In genomic region chr14:25693888-25694568, GRCm38 (mm10) we compare ENCODE assay signal across 8 mouse cellular contexts. TPM values are rescaled to one million over a fixed set of nuclear protein-coding genes. Genes with fewer than 3 reads are reported as not detected.
DNase-seq lines count a peak whose midpoint lies in the region; ATAC-seq lines count a peak whose summit lies in the region.

Ppif (plus strand) TSS chr14:25694154.

- H3K27ac ChIP-seq in forebrain, embryonic 11.5 days (ENCODE audit: low read depth, low read length), result peak within 1 kb of the TSS; percentile 41; the same call in 1 of the 2 replicates
- H3K27ac ChIP-seq in heart, embryonic 16.5 days (ENCODE audit: low read length), result peak within 1 kb of the TSS; percentile 86
- H3K27ac ChIP-seq in liver, embryonic 15.5 days (replicated peaks), result 0 out of 2 replicates have a peak within 1 kb of the TSS, but pooled peaks have one; percentile 51
- no peak within 1 kb of the TSS for H3K27ac ChIP-seq in neural tube, embryonic 12.5 days

- peak; percentile 92 for ATAC-seq in forebrain, embryonic 11.5 days (replicated peaks; ENCODE audit: low FRiP score)
- peak; percentile 92 for ATAC-seq in heart, embryonic 16.5 days (replicated peaks; ENCODE audit: extremely low read depth, insufficient read depth, low FRiP score)
- peak; percentile 88 for ATAC-seq in liver, embryonic 15.5 days (ENCODE audit: insufficient read depth)
- peak; percentile 89 for ATAC-seq in neural tube, embryonic 12.5 days (ENCODE audit: low FRiP score, low read depth)

- no peaks in the 10 kb centered on the region for H3K9me3 ChIP-seq in forebrain, embryonic 11.5 days (ENCODE audit: control insufficient read depth, low read length)
- no peaks in the 10 kb centered on the region for H3K9me3 ChIP-seq in heart, embryonic 16.5 days (replicated peaks; ENCODE audit: control insufficient read depth, low read length)
- no peaks in the 10 kb centered on the region for H3K9me3 ChIP-seq in liver, embryonic 15.5 days (replicated peaks)
- no peaks in the 10 kb centered on the region for H3K9me3 ChIP-seq in neural tube, embryonic 12.5 days

- H3K9ac ChIP-seq in forebrain, embryonic 11.5 days (ENCODE audit: low read length), result peak within 1 kb of the TSS; percentile 79
- H3K9ac ChIP-seq in heart, embryonic 16.5 days (ENCODE audit: low read length), result peak within 1 kb of the TSS; percentile 94
- H3K9ac ChIP-seq in liver, embryonic 15.5 days, result peak within 1 kb of the TSS; percentile 74
- peak within 1 kb of the TSS; percentile 80 for H3K9ac ChIP-seq in neural tube, embryonic 12.5 days

- peak within 1 kb of the TSS; percentile 88 for H3K4me3 ChIP-seq in forebrain, embryonic 11.5 days (ENCODE audit: low read depth, low read length)
- H3K4me3 ChIP-seq in heart, embryonic 16.5 days (ENCODE audit: low read length), result peak within 1 kb of the TSS; percentile 89
- H3K4me3 ChIP-seq in liver, embryonic 15.5 days (replicated peaks), result peak within 1 kb of the TSS; percentile 83
- peak within 1 kb of the TSS; percentile 85 for H3K4me3 ChIP-seq in neural tube, embryonic 12.5 days

- no peaks in the 10 kb centered on the region for H3K27me3 ChIP-seq in forebrain, embryonic 11.5 days (ENCODE audit: control insufficient read depth, insufficient read depth, low read length)
- H3K27me3 ChIP-seq in heart, embryonic 16.5 days (ENCODE audit: control insufficient read depth, insufficient read depth, low read length), result no peaks in the 10 kb centered on the region
- H3K27me3 ChIP-seq in liver, embryonic 15.5 days, result no peaks in the 10 kb centered on the region
- no peaks in the 10 kb centered on the region for H3K27me3 ChIP-seq in neural tube, embryonic 12.5 days (replicated peaks)

- peak within 1 kb of the TSS; percentile 97 for H3K4me2 ChIP-seq in forebrain, embryonic 11.5 days (ENCODE audit: low read depth, low read length, severe bottlenecking)
- peak within 1 kb of the TSS; percentile 79 for H3K4me2 ChIP-seq in heart, embryonic 16.5 days (ENCODE audit: low read depth, low read length)
- peak within 1 kb of the TSS; percentile 98 for H3K4me2 ChIP-seq in liver, embryonic 15.5 days
- peak within 1 kb of the TSS; percentile 78 for H3K4me2 ChIP-seq in neural tube, embryonic 12.5 days (replicated peaks)

- WGBS in forebrain, embryonic 11.5 days, result under 1% methylated on average over 70 of the region's 70 CpGs
- under 1% methylated on average over 70 of the region's 70 CpGs for WGBS in heart, embryonic 16.5 days
- under 1% methylated on average over 70 of the region's 70 CpGs for WGBS in liver, embryonic 15.5 days (ENCODE audit: insufficient replicate concordance)
- WGBS in neural tube, embryonic 12.5 days, result under 1% methylated on average over 70 of the region's 70 CpGs

- peaks cover 5% of the 10 kb centered on the region for H3K4me1 ChIP-seq in forebrain, embryonic 11.5 days (replicated peaks; ENCODE audit: control insufficient read depth, insufficient read depth, low read length)
- H3K4me1 ChIP-seq in heart, embryonic 16.5 days (ENCODE audit: control insufficient read depth, insufficient read depth, low read length), result peaks cover 26% of the 10 kb centered on the region
- H3K4me1 ChIP-seq in liver, embryonic 15.5 days (replicated peaks), result peaks cover 30% of the 10 kb centered on the region
- H3K4me1 ChIP-seq in neural tube, embryonic 12.5 days, result peaks cover 20% of the 10 kb centered on the region

- no peaks in the 10 kb centered on the region; the same call in 1 of the 2 replicates for H3K36me3 ChIP-seq in forebrain, embryonic 11.5 days (ENCODE audit: control insufficient read depth, insufficient read depth, low read length)
- peaks cover 27% of the 10 kb centered on the region for H3K36me3 ChIP-seq in heart, embryonic 16.5 days (ENCODE audit: control insufficient read depth, insufficient read depth)
- H3K36me3 ChIP-seq in liver, embryonic 15.5 days (replicated peaks), result peaks cover 15% of the 10 kb centered on the region
- peaks cover 26% of the 10 kb centered on the region for H3K36me3 ChIP-seq in neural tube, embryonic 12.5 days

- peak; percentile 99 for DNase-seq in CD8-positive naive resting alpha-beta T cell, adult 2 months (ENCODE audit: low read depth in 2 of 2, low spot score in 2 of 2)
- peak; percentile 86 for DNase-seq in c-Kit-positive CD71-negative TER-119-negative erythroid progenitor cells, embryonic 14.5 days (ENCODE audit: low read depth)
- peak; percentile 99 for DNase-seq in forebrain, embryonic 11.5 days (ENCODE audit: low spot score)
- DNase-seq in kidney, postnatal 36 days, result peak; percentile 95 to 98
- peak; percentile 83 for DNase-seq in telencephalon, adult 2 months (ENCODE audit: low read depth, low spot score)

RNA-seq across cellular contexts. Expression of gene Ppif, which starts in this region (rescaled TPM):
- polyA plus RNA-seq in forebrain, embryonic 11.5 days (2014; fragmentation: Nextera tagmentation; extraction: Ambion mirVana), result 34.8 and 38.4 TPM in 2 replicates
- 118 and 121 TPM in 2 replicates for polyA plus RNA-seq in heart, embryonic 16.5 days (2015; fragmentation: Nextera tagmentation; extraction: Ambion mirVana)
- polyA plus RNA-seq in liver, embryonic 15.5 days (2015; fragmentation: Nextera tagmentation; extraction: Ambion mirVana), result 26.4 and 26.8 TPM in 2 replicates
- polyA plus RNA-seq in neural tube, embryonic 12.5 days (2016; fragmentation: Nextera tagmentation; extraction: Ambion mirVana), result 23.9 and 24.7 TPM in 2 replicates
